Mouse (Mus musculus) hindbrain, embryonic 16.5 days (tissue): ENCODE measurements around the gene Nuak1. TPM values are rescaled to one million over a fixed set of nuclear protein-coding genes. Genes with fewer than 3 reads are reported as not detected.

Source experiments
- ATAC-seq: fragments of 200-750 bp; cut with Nextera tagmentation; 2 replicates; pipeline ENCODE4 v1.8.0; 2017; ENCODE audit warnings: moderate TSS enrichment, moderate library complexity
- H3K27ac ChIP-seq: fragments of 300-500 bp; sonication (generic); 2 replicates; pipeline ENCODE4 v1.5.1; 2014; ENCODE audit warnings: low read depth, mild to moderate bottlenecking, control low read depth, low read length, moderate library complexity
- H3K27me3 ChIP-seq: fragments of 300-500 bp; sonication (generic); replicated peaks from 2 replicates; pipeline ENCODE4 v1.6.1; 2014; ENCODE audit warnings: low read length; ENCODE audit not compliant: control insufficient read depth, insufficient read depth
- H3K36me3 ChIP-seq: fragments of 300-500 bp; sonication (generic); 2 replicates; pipeline ENCODE4 v1.6.1; 2014; ENCODE audit warnings: mild to moderate bottlenecking, low read length, moderate library complexity, mixed read lengths; ENCODE audit not compliant: control insufficient read depth, insufficient read depth
- H3K4me1 ChIP-seq: fragments of 300-500 bp; sonication (generic); 2 replicates; pipeline ENCODE4 v1.6.1; 2014; ENCODE audit warnings: low read depth, low read length; ENCODE audit not compliant: control insufficient read depth, insufficient read depth
- H3K4me2 ChIP-seq: fragments of 300-500 bp; sonication (generic); 2 replicates; pipeline ENCODE4 v1.6.1; 2014; ENCODE audit warnings: mild to moderate bottlenecking, low read length, control low read depth, moderate library complexity
- H3K4me3 ChIP-seq: fragments of 300-500 bp; sonication (generic); 2 replicates; pipeline ENCODE4 v1.5.1; 2014; ENCODE audit warnings: mild to moderate bottlenecking, low read length, control low read depth, moderate library complexity
- H3K9ac ChIP-seq: fragments of 300-500 bp; sonication (generic); 2 replicates; pipeline ENCODE4 v1.6.1; 2014; ENCODE audit warnings: low read depth, mild to moderate bottlenecking, control low read depth, low read length, moderate library complexity
- H3K9me3 ChIP-seq: fragments of 300-500 bp; sonication (generic); 2 replicates; pipeline ENCODE4 v1.6.1; 2014; ENCODE audit warnings: mild to moderate bottlenecking, low read length, moderate library complexity; ENCODE audit not compliant: control insufficient read depth
- WGBS: fragments of 180-500 bp; shearing (Covaris S2); extraction: QIAGEN DNeasy Blood & Tissue Kit; methylation state at CpG from one replicate; pipeline ENCODE4 v1.1.7; 2014; 5-methylcytosine and 5-hydroxymethylcytosine counted together
- polyA plus RNA-seq: library from polyadenylated mRNA; unstranded; fragments of >200 nt; fragmentation: Nextera tagmentation; extraction: Ambion mirVana; gene quantifications from 2 replicates; pipeline ENCODE4 v1.2.1, GENCODE M21; 2015

Gene Nuak1
- polyA plus RNA-seq, 1 experiment from 2014 or later, result 4.7 TPM

DNA sequence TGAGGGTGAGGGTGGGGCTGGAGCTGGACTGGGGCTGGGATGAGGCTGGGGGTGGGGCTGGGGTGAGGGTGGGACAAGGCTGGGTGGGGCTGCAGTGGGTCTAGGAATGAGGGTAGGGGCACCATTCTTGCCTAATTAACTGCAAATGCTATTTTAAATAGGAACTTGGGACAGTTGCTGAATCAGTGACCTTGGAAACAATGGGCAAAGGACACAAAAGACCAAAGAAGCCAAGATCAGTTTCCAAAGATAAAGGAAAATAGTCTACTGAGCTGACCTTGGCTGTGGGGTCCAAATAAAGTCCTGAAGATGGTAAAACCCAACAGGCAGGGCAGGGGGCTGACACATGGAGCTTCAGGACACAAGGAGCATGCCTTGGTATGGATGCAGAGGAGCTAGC lies 22.0 kb downstream of the Nuak1 start:
- Histone ChIP-seq H3K36me3 (no peaks in the 10 kb centered on the region), H3K9ac (no peak overlapping the region)

DNA sequence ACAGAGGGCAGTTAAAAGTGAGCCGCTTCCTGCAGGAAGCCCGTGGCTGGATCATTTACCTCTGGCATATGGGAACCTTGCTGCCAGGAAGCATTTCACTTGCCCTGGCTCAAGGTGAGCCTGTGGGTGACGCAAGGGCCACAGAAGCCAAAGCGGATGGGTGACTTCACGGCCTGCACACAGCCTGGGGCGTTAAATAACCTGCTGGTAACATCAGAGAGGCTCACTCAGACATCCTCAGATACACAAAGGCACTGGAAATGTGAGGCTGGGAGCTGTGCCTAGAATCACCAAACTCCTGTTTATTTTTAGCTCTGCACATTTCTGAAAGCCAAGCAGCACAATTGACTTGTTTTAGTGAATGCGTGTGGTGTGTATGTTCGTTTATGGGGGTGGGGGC lies 23.6 kb downstream of the Nuak1 start:
- no peak overlapping the region for H3K4me2 ChIP-seq
- H3K9ac ChIP-seq, result no peak overlapping the region
- H3K4me1 ChIP-seq, result peaks cover under 1% of the 10 kb centered on the region; the same call in 1 of the 2 replicates
- WGBS, result 78% methylated on average over 8 of the region's 8 CpGs
- ATAC-seq, result no peak
- H3K4me3 ChIP-seq, result no peak overlapping the region
- no peaks in the 10 kb centered on the region for H3K36me3 ChIP-seq
- no peak overlapping the region for H3K27ac ChIP-seq
- H3K9me3 ChIP-seq, result no peaks in the 10 kb centered on the region
- H3K27me3 ChIP-seq, result no peaks in the 10 kb centered on the region

More for the DNA sequence above, 22.0 kb downstream of the Nuak1 start:
- Histone ChIP-seq H3K27ac (no peak overlapping the region), H3K4me2 (no peak overlapping the region), H3K4me3 (no peak overlapping the region), H3K9me3 (no peaks in the 10 kb centered on the region), H3K27me3 (no peaks in the 10 kb centered on the region), H3K4me1 (no peaks in the 10 kb centered on the region; the same call in 1 of the 2 replicates)
- ATAC-seq, result no peak

DNA sequence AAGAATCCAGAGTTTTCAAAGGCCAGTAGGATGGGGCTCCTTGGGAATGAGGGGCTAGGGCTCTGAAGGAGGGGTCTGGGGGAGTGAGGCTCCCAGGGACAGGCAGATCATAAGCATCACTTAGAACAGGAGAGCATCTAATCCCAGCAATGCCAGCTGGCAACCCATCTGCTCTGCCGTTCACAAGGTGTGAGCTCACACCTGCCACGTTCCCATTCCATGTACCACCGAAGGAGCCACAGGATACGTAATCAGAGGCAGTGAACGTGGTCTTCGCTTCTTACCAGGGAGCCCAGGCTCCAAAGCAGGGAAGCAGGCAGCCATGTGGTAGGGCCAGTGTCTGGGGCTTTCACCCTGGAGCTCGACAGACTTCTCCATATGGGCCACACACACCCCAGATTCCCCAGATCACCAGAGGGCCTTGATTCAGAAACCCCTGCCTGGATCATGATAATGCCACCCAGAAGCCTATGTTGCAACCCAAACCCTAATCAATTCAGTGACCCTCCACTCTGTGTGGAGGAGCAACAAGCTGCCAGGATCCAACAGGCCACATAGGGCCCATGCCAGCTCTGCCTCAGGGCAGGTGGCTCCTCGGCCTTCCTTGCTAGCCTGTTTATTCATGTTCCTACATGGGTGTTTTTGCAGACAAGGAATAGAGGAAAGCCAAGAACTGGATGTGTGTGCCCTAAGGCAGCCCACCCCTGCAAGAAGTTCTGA lies 25.3 kb downstream of the Nuak1 start:
- no peak for ATAC-seq
- WGBS, result 71% methylated on average over 8 of the region's 8 CpGs

DNA sequence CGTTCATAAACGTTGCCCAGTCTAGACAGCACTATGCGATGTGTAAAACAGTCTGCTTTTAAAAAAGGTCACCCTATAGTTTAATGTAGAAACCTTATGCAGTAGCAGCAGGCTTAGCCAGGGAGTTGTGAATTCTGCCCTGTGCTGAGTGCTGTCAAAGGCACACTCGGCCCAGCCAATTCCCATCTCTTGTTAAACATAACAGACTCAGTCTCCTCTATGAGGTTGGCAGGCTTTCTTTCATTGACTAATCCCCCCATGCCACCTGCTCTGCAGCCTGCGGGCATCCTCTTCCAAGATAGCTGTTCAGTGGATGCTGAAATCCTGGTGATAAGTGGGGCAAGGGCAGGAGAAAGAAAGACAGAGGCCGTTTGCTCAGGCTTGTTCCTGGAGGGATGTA lies 27.1 kb downstream of the Nuak1 start:
- ATAC-seq, result no peak
- 68% methylated on average over 6 of the region's 6 CpGs for WGBS
- H3K27ac ChIP-seq, result no peak overlapping the region
- H3K36me3 ChIP-seq, result no peaks in the 10 kb centered on the region
- H3K4me2 ChIP-seq, result no peak overlapping the region
- H3K4me1 ChIP-seq, result peaks cover 9% of the 10 kb centered on the region
- H3K9me3 ChIP-seq, result no peaks in the 10 kb centered on the region
- no peak overlapping the region for H3K4me3 ChIP-seq
- H3K27me3 ChIP-seq, result no peaks in the 10 kb centered on the region
- no peak overlapping the region for H3K9ac ChIP-seq

More for the DNA sequence above, 25.3 kb downstream of the Nuak1 start:
- peaks cover 9% of the 10 kb centered on the region for H3K4me1 ChIP-seq
- H3K27ac ChIP-seq, result no peak overlapping the region
- no peaks in the 10 kb centered on the region for H3K36me3 ChIP-seq
- H3K4me3 ChIP-seq, result no peak overlapping the region
- no peak overlapping the region for H3K9ac ChIP-seq
- H3K4me2 ChIP-seq, result no peak overlapping the region
- no peaks in the 10 kb centered on the region for H3K9me3 ChIP-seq
- H3K27me3 ChIP-seq, result no peaks in the 10 kb centered on the region

DNA sequence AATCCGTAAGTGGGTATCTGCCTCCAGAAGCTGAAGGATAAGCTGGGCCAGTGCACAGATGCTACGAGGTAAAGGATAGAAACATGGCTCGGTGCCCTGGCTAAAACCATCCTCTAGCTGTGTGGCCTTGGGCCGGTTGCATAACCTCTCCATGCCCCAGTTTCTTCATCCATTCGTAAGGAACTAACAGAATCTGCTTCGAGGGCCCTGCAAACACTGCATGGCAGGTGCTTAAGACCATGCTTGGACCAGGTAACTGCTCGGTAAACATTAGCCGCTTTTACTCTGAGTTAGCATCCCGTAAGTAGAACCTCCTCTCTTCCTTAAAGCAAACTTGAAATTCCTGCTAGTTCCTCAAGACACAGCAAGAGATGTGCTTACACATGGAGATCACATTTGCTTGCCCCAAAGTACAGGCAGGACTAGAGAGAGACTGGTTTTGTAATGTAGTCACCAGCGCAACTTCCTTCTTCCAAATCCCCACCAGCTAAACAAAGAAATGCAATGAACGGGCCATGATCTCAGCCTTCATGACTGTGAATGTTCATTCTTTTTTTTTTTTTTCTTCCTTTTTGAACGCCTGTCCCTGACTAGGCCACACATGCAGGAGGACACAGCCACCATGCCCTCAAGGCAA lies 28.0 kb downstream of the Nuak1 start:
- no peak for ATAC-seq
- no peaks in the 10 kb centered on the region for H3K36me3 ChIP-seq
- no peak overlapping the region for H3K4me3 ChIP-seq
- no peak overlapping the region for H3K4me2 ChIP-seq
- H3K27me3 ChIP-seq, result no peaks in the 10 kb centered on the region
- no peaks in the 10 kb centered on the region for H3K9me3 ChIP-seq
- H3K27ac ChIP-seq, result no peak overlapping the region
- H3K9ac ChIP-seq, result no peak overlapping the region
- WGBS, result 83% methylated on average over 12 of the region's 12 CpGs
- H3K4me1 ChIP-seq, result peaks cover 9% of the 10 kb centered on the region

DNA sequence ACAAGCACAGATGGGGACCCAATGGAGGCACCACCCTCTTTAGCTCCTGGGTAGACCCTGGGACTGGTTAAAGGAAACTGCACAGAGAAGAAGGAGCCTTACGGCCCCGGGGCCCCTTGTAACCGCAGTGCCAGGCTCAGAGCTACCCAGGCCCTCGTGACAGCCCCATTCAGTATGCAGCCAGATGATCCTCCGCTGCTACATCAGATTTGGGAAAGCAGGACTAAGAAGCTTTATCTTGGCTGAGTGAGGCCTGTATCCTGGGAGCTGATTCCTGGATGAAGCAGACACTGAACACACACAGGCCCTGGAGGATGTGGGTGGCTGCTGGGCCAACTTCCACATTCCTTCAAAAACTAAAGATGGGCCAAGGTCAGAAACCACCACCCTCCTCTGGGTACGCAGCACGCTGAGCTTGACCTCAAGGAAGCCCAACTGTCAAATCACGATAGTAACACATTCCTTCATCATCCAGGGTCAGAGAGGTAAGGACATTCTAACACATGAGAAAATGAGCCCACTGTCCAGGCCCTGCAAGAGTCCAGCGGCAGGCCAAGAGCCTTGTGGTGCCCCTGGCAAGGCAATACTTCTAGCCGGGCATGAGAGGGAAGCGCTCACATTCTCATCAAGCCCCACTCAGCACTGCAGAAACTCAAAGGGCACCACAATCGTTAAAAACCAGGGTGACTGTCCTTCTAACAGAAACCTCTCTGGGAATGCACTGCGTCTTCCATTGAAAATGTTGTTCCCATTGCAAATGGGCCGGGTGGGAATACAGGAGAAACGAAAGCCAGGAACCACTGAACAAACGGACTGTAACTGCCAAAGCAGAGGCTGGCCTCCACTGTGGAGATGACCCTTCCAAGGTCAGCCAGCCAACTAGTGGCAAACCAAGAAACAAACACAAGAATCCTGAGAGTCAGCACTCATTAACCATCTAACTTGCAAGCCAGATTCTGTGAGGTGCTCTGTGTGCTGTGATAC lies 29.0 kb downstream of the Nuak1 start:
- no peaks in the 10 kb centered on the region for H3K27me3 ChIP-seq
- no peak overlapping the region for H3K4me2 ChIP-seq
- 74% methylated on average over 16 of the region's 16 CpGs for WGBS
- H3K9ac ChIP-seq, result no peak overlapping the region
- ATAC-seq, result peak; percentile 29
- no peak overlapping the region for H3K4me3 ChIP-seq
- no peaks in the 10 kb centered on the region for H3K36me3 ChIP-seq
- no peaks in the 10 kb centered on the region for H3K9me3 ChIP-seq
- H3K27ac ChIP-seq, result peak overlapping the region; percentile 7; the same call in 1 of the 2 replicates
- H3K4me1 ChIP-seq, result peaks cover 9% of the 10 kb centered on the region

DNA sequence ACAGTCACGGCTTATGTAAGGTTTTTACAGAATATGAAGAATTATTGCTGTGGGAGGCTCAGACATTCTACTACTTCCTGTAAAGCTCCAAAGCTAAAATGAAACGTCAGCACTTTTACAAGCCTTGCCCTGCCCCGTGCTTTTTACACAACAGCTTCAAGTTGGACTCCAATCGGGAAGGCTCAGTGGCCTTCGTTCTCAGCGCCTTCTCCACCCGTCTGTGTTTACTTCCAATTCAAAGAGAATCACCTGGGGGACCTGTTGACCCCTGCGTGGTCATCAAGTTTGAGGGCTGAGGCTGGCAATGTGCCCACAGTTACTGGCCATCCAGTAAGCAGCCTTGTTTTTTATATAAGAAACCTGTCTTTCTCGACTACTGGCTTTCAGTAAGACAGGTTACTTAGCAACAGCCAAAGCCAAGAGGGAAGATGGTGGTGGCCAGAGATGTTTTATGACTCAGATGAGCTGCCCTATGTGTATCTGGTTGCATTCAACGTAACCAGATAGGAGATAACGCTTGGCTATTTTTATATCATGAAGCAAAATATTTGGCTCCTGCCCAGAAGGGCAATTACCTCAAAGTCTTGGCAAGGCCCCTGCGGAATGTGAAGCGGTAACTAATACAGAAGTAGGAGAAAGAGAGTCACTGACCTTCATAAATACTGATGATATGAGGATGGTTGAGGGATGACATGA lies 31.3 kb downstream of the Nuak1 start:
- Histone ChIP-seq H3K27ac (no peak overlapping the region), H3K9me3 (no peaks in the 10 kb centered on the region), H3K4me3 (no peak overlapping the region), H3K4me1 (peaks cover 9% of the 10 kb centered on the region), H3K9ac (no peak overlapping the region), H3K4me2 (no peak overlapping the region), H3K27me3 (no peaks in the 10 kb centered on the region), H3K36me3 (no peaks in the 10 kb centered on the region)
- no peak for ATAC-seq
- WGBS, result 76% methylated on average over 13 of the region's 13 CpGs

DNA sequence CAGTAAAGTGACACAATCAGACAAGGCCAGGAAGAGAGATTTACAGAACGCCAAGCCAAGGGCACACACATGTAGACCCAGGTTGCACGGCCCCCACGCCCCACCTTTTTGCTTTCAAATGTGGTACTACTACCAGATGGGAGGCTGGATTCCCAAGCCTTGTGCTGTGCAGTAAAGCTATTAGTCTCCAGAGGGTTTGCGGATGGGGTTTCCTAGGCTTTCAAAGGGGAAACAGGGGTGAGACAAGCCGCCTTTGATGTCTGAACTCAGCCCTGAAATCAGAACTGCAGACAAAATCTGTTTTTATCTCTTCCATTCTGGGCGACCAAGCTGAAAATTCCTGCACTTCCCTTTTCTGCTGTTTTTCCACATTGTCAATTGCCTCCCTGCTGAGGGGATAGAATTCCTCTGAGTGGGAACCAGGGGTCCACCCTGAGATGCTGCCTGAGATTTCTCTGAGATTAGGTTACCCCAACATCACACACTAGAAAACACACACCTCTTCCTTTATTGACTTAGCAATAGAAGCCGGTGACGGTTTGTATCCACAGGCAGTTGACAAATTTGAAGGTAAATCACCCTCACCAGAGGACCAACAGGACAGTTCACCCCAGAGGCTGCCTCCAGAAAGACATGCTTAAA lies 35.1 kb downstream of the Nuak1 start:
- Histone ChIP-seq H3K4me3 (no peak overlapping the region), H3K9ac (no peak overlapping the region), H3K27me3 (no peaks in the 10 kb centered on the region), H3K36me3 (no peaks in the 10 kb centered on the region), H3K4me2 (no peak overlapping the region), H3K9me3 (no peaks in the 10 kb centered on the region), H3K27ac (no peak overlapping the region), H3K4me1 (peaks cover 19% of the 10 kb centered on the region)
- ATAC-seq, result no peak
- WGBS, result 51% methylated on average over 8 of the region's 8 CpGs
